Mouse (Mus musculus) bone marrow macrophage, adult 2 months (primary cell): ENCODE results near the gene Ephb6.

Experiments used
- CTCF ChIP-seq: IDR thresholded peaks from 2 replicates; pipeline ENCODE4 v1.5.1; 2012; ENCODE audit warnings: low read depth, mild to moderate bottlenecking, low read length, moderate library complexity
- POLR2A ChIP-seq: IDR thresholded peaks from 2 replicates; pipeline ENCODE4 v1.6.1; 2012; ENCODE audit warnings: mild to moderate bottlenecking, low read depth, low read length, borderline replicate concordance

- TF ChIP-seq POLR2A (no peak), CTCF (no peak)
Observed at GRCm38 (mm10) chr6:41631549-41631948, 26.3 kb downstream of the Ephb6 start.
